Mouse (Mus musculus) intestine, embryonic 16.5 days (tissue): ENCODE data around the gene Il21. TPM values are rescaled to one million over a fixed set of nuclear protein-coding genes. Genes with fewer than 3 reads are reported as not detected.

ENCODE experiments used
- ATAC-seq: fragments of 200-750 bp; cut with Nextera tagmentation; 2 replicates; pipeline ENCODE4 v1.8.0; 2017; ENCODE audit warnings: moderate TSS enrichment, moderate library complexity
- H3K27ac ChIP-seq: fragments of 300-500 bp; sonication (generic); 2 replicates; pipeline ENCODE4 v1.5.1; 2014; ENCODE audit warnings: mild to moderate bottlenecking, low read length
- H3K27me3 ChIP-seq: fragments of 300-500 bp; sonication (generic); replicated peaks from 2 replicates; pipeline ENCODE4 v1.6.1; 2014; ENCODE audit warnings: low read length, control low read depth, mixed read lengths; ENCODE audit not compliant: control insufficient read depth, insufficient read depth
- H3K36me3 ChIP-seq: fragments of 300-500 bp; sonication (generic); 2 replicates; pipeline ENCODE4 v1.6.1; 2014; ENCODE audit warnings: low read length, control low read depth; ENCODE audit not compliant: control insufficient read depth, insufficient read depth
- H3K4me1 ChIP-seq: fragments of 300-500 bp; sonication (generic); 2 replicates; pipeline ENCODE4 v1.6.1; 2014; ENCODE audit warnings: low read length, control low read depth, mixed read lengths; ENCODE audit not compliant: control insufficient read depth, insufficient read depth
- H3K4me2 ChIP-seq: fragments of 300-500 bp; sonication (generic); 2 replicates; pipeline ENCODE4 v1.6.1; 2014; ENCODE audit warnings: low read depth, low read length, control low read depth
- H3K4me3 ChIP-seq: fragments of 300-500 bp; sonication (generic); 2 replicates; pipeline ENCODE4 v1.5.1; 2014; ENCODE audit warnings: mild to moderate bottlenecking, low read length
- H3K9ac ChIP-seq: fragments of 300-500 bp; sonication (generic); 2 replicates; pipeline ENCODE4 v1.6.1; 2014; ENCODE audit warnings: low read depth, low read length
- H3K9me3 ChIP-seq: fragments of 300-500 bp; sonication (generic); 2 replicates; pipeline ENCODE4 v1.6.1; 2016; ENCODE audit warnings: low read length, control low read depth; ENCODE audit not compliant: control insufficient read depth
- WGBS: fragments of 180-500 bp; shearing (Covaris S2); extraction: QIAGEN DNeasy Blood & Tissue Kit; methylation state at CpG from one replicate; pipeline ENCODE4 v1.1.7; 2014; 5-methylcytosine and 5-hydroxymethylcytosine counted together
- polyA plus RNA-seq: library from polyadenylated mRNA; unstranded; fragments of >200 nt; fragmentation: Nextera tagmentation; extraction: Ambion mirVana; gene quantifications from 2 replicates; pipeline ENCODE4 v1.2.1, GENCODE M21; 2015

Gene Il21
- polyA plus RNA-seq, 1 experiment from 2014 or later, result not detected

DNA sequence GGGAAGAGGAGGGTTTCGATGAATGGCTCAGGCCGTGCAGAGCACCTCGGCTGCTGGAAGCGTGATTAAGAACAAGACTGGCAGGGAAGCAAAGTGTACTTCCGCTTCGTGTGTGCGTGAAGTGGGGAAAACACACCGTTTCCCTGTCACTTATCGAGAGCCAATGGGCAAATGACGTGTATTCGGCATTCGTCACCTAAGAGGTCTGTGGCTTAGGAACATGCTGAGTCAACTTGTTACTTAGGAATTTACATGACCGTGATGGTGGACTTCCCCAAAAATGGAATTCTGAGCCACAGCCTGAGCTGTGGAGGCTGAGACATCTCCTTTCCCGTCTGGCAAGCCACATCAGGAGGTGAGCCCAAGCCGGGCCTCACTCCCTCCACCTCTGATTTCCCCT lies 25.3 kb upstream of the Il21 start:
- ATAC-seq, result no peak
- H3K27ac ChIP-seq, result no peak overlapping the region
- H3K9me3 ChIP-seq, result no peaks in the 10 kb centered on the region
- no peaks in the 10 kb centered on the region for H3K4me1 ChIP-seq
- WGBS, result 86% methylated on average over 15 of the region's 15 CpGs
- H3K27me3 ChIP-seq, result no peaks in the 10 kb centered on the region
- no peak overlapping the region for H3K9ac ChIP-seq
- H3K4me3 ChIP-seq, result no peak overlapping the region
- no peaks in the 10 kb centered on the region for H3K36me3 ChIP-seq
- H3K4me2 ChIP-seq, result no peak overlapping the region

- H3K27ac ChIP-seq, result no peak overlapping the region
- ATAC-seq, result no peak
- H3K4me2 ChIP-seq, result no peak overlapping the region
- 85% methylated on average over 3 of the region's 3 CpGs for WGBS
- no peaks in the 10 kb centered on the region for H3K36me3 ChIP-seq
- no peaks in the 10 kb centered on the region for H3K9me3 ChIP-seq
- H3K27me3 ChIP-seq, result no peaks in the 10 kb centered on the region
- no peak overlapping the region for H3K4me3 ChIP-seq
- no peaks in the 10 kb centered on the region for H3K4me1 ChIP-seq
- no peak overlapping the region for H3K9ac ChIP-seq
These were observed 18.5 kb upstream of the Il21 start for GRCm38 (mm10) chr3:37250967-37251366.

- ATAC-seq, result no peak
- no peaks in the 10 kb centered on the region for H3K9me3 ChIP-seq
- H3K27me3 ChIP-seq, result no peaks in the 10 kb centered on the region
- H3K4me3 ChIP-seq, result no peak overlapping the region
- no peaks in the 10 kb centered on the region for H3K4me1 ChIP-seq
- H3K4me2 ChIP-seq, result no peak overlapping the region
- H3K9ac ChIP-seq, result no peak overlapping the region
- no peak overlapping the region for H3K27ac ChIP-seq
- no peaks in the 10 kb centered on the region for H3K36me3 ChIP-seq
- WGBS, result 78% methylated on average over 4 of the region's 4 CpGs
These were observed 2.6 kb upstream of the Il21 start for GRCm38 (mm10) chr3:37235025-37235424.

DNA sequence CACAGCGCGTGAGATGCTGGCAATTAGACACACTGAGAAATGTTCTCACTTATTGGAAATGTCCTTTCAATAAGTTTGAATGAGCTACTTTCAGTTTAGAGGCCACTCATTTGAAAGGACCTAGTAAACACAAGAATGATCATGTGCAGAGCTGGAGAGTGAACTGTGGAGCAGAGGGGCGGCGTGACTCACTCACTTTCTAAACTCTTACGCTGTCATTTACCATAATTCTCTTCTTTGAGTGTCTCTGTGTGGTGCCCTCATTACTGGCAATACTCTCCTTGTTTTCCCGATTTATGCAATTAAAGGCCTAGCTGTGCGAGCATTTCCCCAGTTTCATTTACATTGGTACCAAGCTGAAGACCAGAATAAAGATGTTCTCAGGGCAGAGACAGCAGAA lies 1.3 kb downstream of the Il21 start:
- no peak for ATAC-seq
- WGBS, result 88% methylated on average over 7 of the region's 7 CpGs
- H3K9ac ChIP-seq, result no peak overlapping the region
- no peak overlapping the region for H3K4me2 ChIP-seq
- no peak overlapping the region for H3K27ac ChIP-seq
- no peaks in the 10 kb centered on the region for H3K36me3 ChIP-seq
- no peaks in the 10 kb centered on the region for H3K4me1 ChIP-seq
- H3K27me3 ChIP-seq, result no peaks in the 10 kb centered on the region
- no peak overlapping the region for H3K4me3 ChIP-seq
- H3K9me3 ChIP-seq, result no peaks in the 10 kb centered on the region

DNA sequence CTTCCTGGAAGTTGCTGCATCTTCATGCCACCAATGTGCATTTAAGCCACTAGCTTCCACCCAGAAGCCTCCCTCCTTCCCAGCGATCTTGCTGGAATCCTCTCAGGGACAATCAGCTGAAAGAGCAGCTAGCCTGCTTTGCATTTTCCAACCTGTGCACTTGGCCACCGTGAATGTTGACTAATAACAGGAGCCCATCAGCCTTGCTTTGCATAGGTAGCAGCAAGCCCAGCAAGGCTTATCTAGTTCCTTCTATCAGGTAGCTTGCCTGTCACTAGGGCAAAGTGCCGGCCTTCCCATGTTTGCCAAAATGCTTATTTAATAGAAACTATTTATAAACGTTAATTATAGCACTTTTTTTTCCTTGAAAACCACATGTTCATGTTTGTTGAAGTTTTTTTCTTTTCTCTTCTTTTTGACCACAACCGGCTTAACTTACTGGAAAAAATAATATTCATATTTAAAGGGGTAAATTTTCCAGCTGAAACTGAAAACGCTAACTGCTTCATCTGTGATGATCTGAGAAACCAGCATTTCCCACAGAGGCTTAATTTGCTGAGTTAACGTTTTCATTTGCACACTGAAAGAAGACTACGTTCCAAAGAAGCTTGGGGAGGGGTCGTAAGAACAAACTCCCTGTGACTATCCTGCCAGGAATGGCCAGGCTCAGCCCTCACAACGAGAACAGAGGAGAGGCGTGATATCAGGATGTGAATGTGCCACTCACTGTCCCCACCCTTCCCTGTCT lies 3.2 kb downstream of the Il21 start:
- H3K4me3 ChIP-seq, result no peak overlapping the region
- no peaks in the 10 kb centered on the region for H3K4me1 ChIP-seq
- no peaks in the 10 kb centered on the region for H3K36me3 ChIP-seq
- H3K27me3 ChIP-seq, result no peaks in the 10 kb centered on the region
- H3K4me2 ChIP-seq, result no peak overlapping the region
- H3K9ac ChIP-seq, result no peak overlapping the region
- WGBS, result 62% methylated on average over 11 of the region's 11 CpGs
- no peaks in the 10 kb centered on the region for H3K9me3 ChIP-seq
- no peak overlapping the region for H3K27ac ChIP-seq
- ATAC-seq, result no peak

GRCm38 (mm10) chr3:37225124-37225523 lies 7.3 kb downstream of the Il21 start:
- Histone ChIP-seq H3K4me2 (no peak overlapping the region), H3K4me1 (no peaks in the 10 kb centered on the region)

GRCm38 (mm10) chr3:37219071-37219470 lies 13.4 kb downstream of the Il21 start:
- Histone ChIP-seq H3K4me3 (no peak overlapping the region), H3K4me1 (no peaks in the 10 kb centered on the region), H3K9ac (no peak overlapping the region), H3K9me3 (no peaks in the 10 kb centered on the region), H3K36me3 (no peaks in the 10 kb centered on the region), H3K27ac (no peak overlapping the region), H3K27me3 (no peaks in the 10 kb centered on the region), H3K4me2 (no peak overlapping the region)
- ATAC-seq, result no peak
- 21% methylated on average over 4 of the region's 4 CpGs for WGBS

More at GRCm38 (mm10) chr3:37225124-37225523, 7.3 kb downstream of the Il21 start:
- Histone ChIP-seq H3K4me3 (no peak overlapping the region), H3K9ac (no peak overlapping the region), H3K27me3 (no peaks in the 10 kb centered on the region), H3K36me3 (no peaks in the 10 kb centered on the region), H3K9me3 (no peaks in the 10 kb centered on the region), H3K27ac (no peak overlapping the region)
- 91% methylated on average over 13 of the region's 13 CpGs for WGBS
- no peak for ATAC-seq

DNA sequence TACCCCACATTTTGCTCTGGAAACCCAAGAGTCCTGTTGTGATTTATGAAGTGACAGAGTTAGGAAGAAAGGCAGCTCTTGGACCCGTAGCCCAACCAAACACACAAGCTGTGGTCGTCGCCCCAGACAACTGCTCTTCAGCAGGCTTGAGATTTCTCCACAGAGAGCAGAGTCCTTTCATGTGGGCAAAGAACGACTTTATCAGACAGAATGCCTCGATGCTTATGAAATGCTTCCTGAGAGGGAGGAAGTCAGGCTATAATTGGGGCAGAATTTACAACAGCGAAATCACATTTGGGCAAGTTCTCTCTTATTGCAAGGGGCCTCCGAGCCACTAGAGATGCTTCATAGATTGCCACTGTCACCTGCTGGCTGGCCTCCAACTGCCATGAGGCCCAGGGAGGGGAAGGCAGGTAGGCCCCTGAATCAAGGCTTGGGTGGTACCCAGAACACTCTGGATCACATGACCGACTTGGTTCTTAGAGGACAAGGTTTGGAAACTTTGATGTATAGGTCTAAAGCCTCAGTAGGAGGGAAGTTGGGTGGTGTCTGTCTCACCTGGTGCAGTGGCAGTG lies 27.1 kb downstream of the Il21 start:
- Histone ChIP-seq H3K36me3 (no peaks in the 10 kb centered on the region), H3K9me3 (no peaks in the 10 kb centered on the region), H3K4me3 (no peak overlapping the region), H3K9ac (no peak overlapping the region), H3K27ac (no peak overlapping the region), H3K4me1 (no peaks in the 10 kb centered on the region; the same call in 1 of the 2 replicates), H3K4me2 (no peak overlapping the region), H3K27me3 (no peaks in the 10 kb centered on the region)
- ATAC-seq, result no peak
- WGBS, result 72% methylated on average over 8 of the region's 8 CpGs

DNA sequence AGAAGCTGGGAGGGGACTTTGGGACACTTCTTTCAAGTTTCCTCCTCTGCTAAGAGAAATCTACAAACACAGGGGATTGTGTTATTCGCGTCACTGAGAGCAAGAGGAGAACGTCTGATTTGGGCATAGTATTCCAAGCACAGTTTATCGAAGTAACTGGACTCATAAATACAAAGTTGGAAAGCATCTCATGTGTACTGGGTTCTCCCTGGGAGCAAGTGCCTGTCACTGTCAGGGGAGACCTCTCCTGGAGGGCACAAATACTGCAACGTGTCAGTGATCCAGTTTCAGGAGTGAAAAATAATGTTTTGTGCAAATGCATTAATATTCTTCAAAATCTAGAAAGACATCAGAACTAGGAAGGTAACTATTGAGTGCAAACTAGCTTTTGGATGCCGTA lies 27.9 kb downstream of the Il21 start:
- Histone ChIP-seq H3K27ac (no peak overlapping the region), H3K4me3 (peak overlapping the region; percentile 63), H3K4me2 (peak overlapping the region; percentile 92), H3K4me1 (no peaks in the 10 kb centered on the region; the same call in 1 of the 2 replicates), H3K36me3 (no peaks in the 10 kb centered on the region), H3K9ac (peak overlapping the region; percentile 81), H3K27me3 (no peaks in the 10 kb centered on the region), H3K9me3 (no peaks in the 10 kb centered on the region)
- peak; percentile 74 for ATAC-seq
- WGBS, result 21% methylated on average over 6 of the region's 6 CpGs
